In genomic region chr15:97167116-97167515, GRCm38 (mm10) we compare ENCODE assay signal across 25 mouse cellular contexts.
A peak's percentile ranks its signal among the peaks of the same experiment; 100 is the strongest.
DNase-seq lines count a peak whose midpoint lies in the region; ATAC-seq and TF ChIP-seq lines count a peak whose summit lies in the region.
"Had no signal": no experiment of that assay in that cellular context is flagged by ENCODE, and none has a peak within 500 bp of the region (broad histone marks: within the 10 kb centered on the region; RNA-seq: fewer than 3 reads in every experiment).

No protein-coding gene starts in this region.

- no peaks in the 10 kb centered on the region for H3K9me3 ChIP-seq in liver, embryonic 11.5 days (ENCODE audit: control insufficient read depth, low read length)
- no peaks in the 10 kb centered on the region for H3K9me3 ChIP-seq in forebrain, embryonic 12.5 days
- H3K9me3 ChIP-seq: embryonic facial prominence, embryonic 10.5 days; embryonic facial prominence, embryonic 13.5 days; forebrain, embryonic 13.5 days; hindbrain, embryonic 12.5 days; hindbrain, embryonic 15.5 days had no signal

- 95% methylated on average over 7 of the region's 7 CpGs for WGBS in liver, embryonic 11.5 days
- 96% methylated on average over 7 of the region's 7 CpGs for WGBS in forebrain, embryonic 12.5 days

- ATAC-seq in liver, embryonic 11.5 days (replicated peaks; ENCODE audit: low FRiP score): no peak
- no peak for ATAC-seq in forebrain, embryonic 12.5 days (ENCODE audit: low FRiP score)
- ATAC-seq: forebrain, embryonic 13.5 days; forebrain, embryonic 16.5 days had no signal

- H3K4me2 ChIP-seq in liver, embryonic 11.5 days: no peak overlapping the region
- H3K4me2 ChIP-seq in forebrain, embryonic 12.5 days: no peak overlapping the region
- H3K4me2 ChIP-seq: embryonic facial prominence, embryonic 13.5 days; forebrain, embryonic 13.5 days; heart, embryonic 11.5 days; hindbrain, embryonic 12.5 days; hindbrain, embryonic 15.5 days had no signal

- H3K4me1 ChIP-seq in testis, adult 2 months (ENCODE audit: control insufficient read depth, insufficient read depth, low read length): peaks cover 2% of the 10 kb centered on the region; the same call in 1 of the 2 replicates
- no peaks in the 10 kb centered on the region for H3K4me1 ChIP-seq in liver, embryonic 11.5 days (replicated peaks; ENCODE audit: control insufficient read depth, insufficient read depth, low read length)
- no peaks in the 10 kb centered on the region for H3K4me1 ChIP-seq in forebrain, embryonic 12.5 days
- H3K4me1 ChIP-seq: embryonic facial prominence, embryonic 10.5 days; embryonic facial prominence, embryonic 13.5 days; forebrain, embryonic 13.5 days; hindbrain, embryonic 12.5 days; hindbrain, embryonic 15.5 days had no signal

- H3K4me3 ChIP-seq in testis, adult 2 months (ENCODE audit: control insufficient read depth, low read depth, low read length): peak overlapping the region; percentile 0
- no peak overlapping the region for H3K4me3 ChIP-seq in liver, embryonic 11.5 days (ENCODE audit: low read depth, low read length)
- no peak overlapping the region for H3K4me3 ChIP-seq in forebrain, embryonic 12.5 days (replicated peaks)
- H3K4me3 ChIP-seq: embryonic facial prominence, embryonic 10.5 days; embryonic facial prominence, embryonic 13.5 days; erythroblast, embryonic 14.5 days; forebrain, embryonic 13.5 days; hindbrain, embryonic 12.5 days; hindbrain, embryonic 15.5 days had no signal

- no peak overlapping the region for H3K27ac ChIP-seq in testis, adult 2 months (ENCODE audit: control insufficient read depth, insufficient read depth, low read depth, low read length)
- H3K27ac ChIP-seq in liver, embryonic 11.5 days (ENCODE audit: low read depth, low read length): no peak overlapping the region
- no peak overlapping the region for H3K27ac ChIP-seq in forebrain, embryonic 12.5 days
- H3K27ac ChIP-seq: embryonic facial prominence, embryonic 10.5 days; embryonic facial prominence, embryonic 13.5 days; forebrain, embryonic 13.5 days; hindbrain, embryonic 12.5 days; hindbrain, embryonic 15.5 days had no signal

- no peak overlapping the region for H3K9ac ChIP-seq in liver, embryonic 11.5 days (ENCODE audit: low read depth, low read length)
- no peak overlapping the region for H3K9ac ChIP-seq in forebrain, embryonic 12.5 days
- H3K9ac ChIP-seq: embryonic facial prominence, embryonic 13.5 days; forebrain, embryonic 13.5 days; hindbrain, embryonic 12.5 days; hindbrain, embryonic 15.5 days had no signal

- DNase-seq in testis, postnatal 10 days (ENCODE audit: low spot score): no peak
- DNase-seq in MN1 (ENCODE audit: low spot score): peak; percentile 78
- peak; percentile 92 for DNase-seq in ZHBTc4 (ENCODE audit: low read depth, low spot score)
- DNase-seq in liver, embryonic 11.5 days (ENCODE audit: low spot score): no peak
- no peak for DNase-seq in layer of hippocampus, postnatal 10 days (ENCODE audit: low spot score in 2 of 2)
- DNase-seq: adrenal gland, adult 2 months; adrenal gland, postnatal 14 days; cerebellum, adult 11 months; cerebellum, adult 2 months; cerebellum, postnatal 10 days; cerebellum, postnatal 36 days; embryo, embryonic 11 days; gastrocnemius, postnatal 10 days; gastrocnemius, postnatal 36 days had no signal

- H3K27me3 ChIP-seq in testis, adult 2 months (ENCODE audit: control insufficient read depth, insufficient read depth, low read length): no peaks in the 10 kb centered on the region
- no peaks in the 10 kb centered on the region for H3K27me3 ChIP-seq in liver, embryonic 11.5 days (replicated peaks; ENCODE audit: control insufficient read depth, insufficient read depth, low read length)
- no peaks in the 10 kb centered on the region for H3K27me3 ChIP-seq in forebrain, embryonic 12.5 days
- H3K27me3 ChIP-seq: embryonic facial prominence, embryonic 13.5 days; forebrain, embryonic 13.5 days; hindbrain, embryonic 12.5 days; hindbrain, embryonic 15.5 days had no signal

- TF ChIP-seq CTCF in testis, adult 2 months (IDR thresholded peaks at IDR 0.05; ENCODE audit: control insufficient read depth, insufficient read depth, insufficient replicate concordance, low read depth, low read length): no peak

- 0 out of 2 replicates have a peak, but pooled peaks have one; percentile 18 for TF ChIP-seq POLR2A in testis, adult 2 months (IDR thresholded peaks at IDR 0.05; ENCODE audit: control insufficient read depth, low read depth, low read length)

- H3K36me3 ChIP-seq in testis, adult 2 months (ENCODE audit: control insufficient read depth, insufficient read depth, low read length): no peaks in the 10 kb centered on the region; the same call in 1 of the 2 replicates
- H3K36me3 ChIP-seq in liver, embryonic 11.5 days (ENCODE audit: control insufficient read depth, insufficient read depth, low read length): no peaks in the 10 kb centered on the region
- H3K36me3 ChIP-seq in forebrain, embryonic 12.5 days (replicated peaks): no peaks in the 10 kb centered on the region
- H3K36me3 ChIP-seq: embryonic facial prominence, embryonic 10.5 days; embryonic facial prominence, embryonic 13.5 days; G1E; hindbrain, embryonic 12.5 days; hindbrain, embryonic 15.5 days had no signal

Comparison
In these comparisons a context has a peak if more than half of its experiments do, and no peak if none do; other contexts are left out.
1. DNase-seq: peak in MN1 (single experiment) and ZHBTc4 (single experiment); none in testis, postnatal 10 days (single experiment), liver, embryonic 11.5 days (single experiment) and layer of hippocampus, postnatal 10 days (0 of 2).